Mouse (Mus musculus): ENCODE measurements around the gene Usp54.
"Not testable (repeated sequence)": the region's sequence is repeated elsewhere in the genome, so short reads cannot be mapped to it uniquely, and the experiment has no call there.

The Usp54 gene

DNA sequence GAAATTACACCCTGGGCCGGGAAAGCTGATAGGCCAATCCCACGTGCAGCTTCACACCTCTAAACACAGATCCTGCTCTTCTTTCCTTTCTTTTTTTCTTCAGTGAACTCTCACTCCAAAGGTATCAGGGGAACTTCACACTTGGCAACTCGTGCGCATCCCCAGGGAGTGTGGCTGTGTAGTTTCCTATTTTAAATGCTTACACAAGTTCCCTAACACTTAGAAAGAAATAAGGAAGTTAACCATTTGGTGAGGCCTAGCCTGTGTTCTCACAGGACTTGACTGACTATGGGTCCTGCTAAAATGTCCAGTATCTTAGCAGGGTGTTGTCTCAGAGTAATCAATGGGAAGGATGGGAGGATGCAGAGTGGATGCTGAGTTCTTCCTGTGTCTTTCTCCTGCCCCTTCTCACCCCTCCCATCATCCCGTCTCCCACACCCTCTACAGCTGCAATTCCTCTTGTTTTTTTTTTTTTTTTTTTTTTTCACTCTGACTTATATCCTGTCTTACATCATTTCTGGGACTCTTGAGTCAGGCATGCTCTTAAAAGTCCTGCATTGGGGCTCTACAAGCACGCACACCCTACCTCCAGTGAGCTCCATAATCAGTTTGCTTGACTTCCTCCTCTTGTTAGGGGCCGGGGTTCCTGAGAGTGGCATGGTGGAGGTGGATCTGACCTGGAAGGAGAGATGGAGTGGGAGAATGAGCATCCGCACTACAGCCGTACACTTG lies 14.0 kb upstream of the Usp54 start:
- no peak for DNase-seq (ENCODE audit: low spot score in 2 of 2)

DNA sequence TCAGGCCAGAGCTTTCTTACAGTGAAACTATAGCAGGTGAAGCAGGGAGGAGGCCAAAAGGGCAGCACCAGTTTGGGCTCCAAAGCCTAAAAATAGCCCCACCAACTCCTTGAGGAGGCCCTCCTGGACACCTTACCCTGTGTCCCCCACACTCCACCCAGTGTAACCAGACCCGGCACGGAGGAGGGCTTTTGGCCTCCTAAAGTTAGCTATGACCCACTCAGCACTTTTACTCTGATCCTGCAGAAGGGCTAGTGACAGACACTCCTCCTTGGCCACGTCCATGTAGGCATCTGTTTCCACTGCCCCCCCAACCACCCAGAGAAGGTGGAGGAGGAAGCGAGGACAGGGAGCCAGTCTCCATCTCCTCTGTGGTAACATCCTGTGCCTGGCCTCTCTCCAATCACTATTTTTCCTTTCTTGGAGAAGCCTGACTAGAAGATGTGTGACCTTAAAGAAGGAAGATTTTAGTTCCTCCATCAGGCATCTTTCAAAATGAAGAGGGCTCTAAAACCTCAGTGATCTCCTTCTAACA lies 10.9 kb upstream of the Usp54 start:
- no peak for DNase-seq (ENCODE audit: low spot score in 2 of 2)

DNA sequence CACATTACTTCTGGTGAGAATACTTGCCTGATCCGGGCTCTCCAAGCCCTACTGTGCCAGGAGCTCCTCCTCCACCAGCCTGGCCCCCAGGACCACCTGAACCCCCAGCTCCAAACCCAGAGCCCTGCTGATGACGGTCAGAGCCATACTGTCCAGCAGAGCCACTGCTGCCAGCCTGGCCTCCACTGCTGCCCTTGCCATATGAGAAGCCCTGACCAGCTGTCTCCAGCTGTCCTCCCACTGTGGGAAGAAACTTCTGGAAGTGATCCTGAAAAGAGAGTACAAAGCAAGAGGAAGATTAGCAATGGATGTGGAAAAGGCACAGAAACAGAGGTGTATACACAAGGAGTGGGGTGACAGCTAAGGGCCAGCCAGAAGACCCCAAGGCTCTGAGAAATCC lies 10.1 kb upstream of the Usp54 start:
- no peak for DNase-seq (ENCODE audit: low spot score in 2 of 2)

DNA sequence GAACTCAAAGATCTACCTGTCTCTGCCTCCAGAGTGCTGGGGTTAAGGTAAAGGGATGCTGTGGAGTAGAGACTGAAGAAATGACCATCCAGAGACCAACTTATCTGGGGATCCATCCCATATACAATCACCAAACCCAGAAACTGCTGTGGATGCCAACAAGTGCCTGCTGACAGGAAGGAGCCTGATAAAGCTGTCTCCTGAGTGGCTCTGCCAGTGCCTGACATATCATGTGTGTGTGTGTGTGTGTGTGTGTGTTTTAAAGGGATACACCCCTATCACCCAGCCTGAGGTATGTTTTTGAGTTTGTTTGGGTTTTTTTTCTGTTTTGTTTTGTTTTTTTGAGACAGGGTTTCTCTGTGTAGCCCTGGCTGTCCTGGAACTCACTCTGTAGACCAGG lies 5.5 kb upstream of the Usp54 start:
- no peak for DNase-seq (ENCODE audit: low spot score in 2 of 2)

DNA sequence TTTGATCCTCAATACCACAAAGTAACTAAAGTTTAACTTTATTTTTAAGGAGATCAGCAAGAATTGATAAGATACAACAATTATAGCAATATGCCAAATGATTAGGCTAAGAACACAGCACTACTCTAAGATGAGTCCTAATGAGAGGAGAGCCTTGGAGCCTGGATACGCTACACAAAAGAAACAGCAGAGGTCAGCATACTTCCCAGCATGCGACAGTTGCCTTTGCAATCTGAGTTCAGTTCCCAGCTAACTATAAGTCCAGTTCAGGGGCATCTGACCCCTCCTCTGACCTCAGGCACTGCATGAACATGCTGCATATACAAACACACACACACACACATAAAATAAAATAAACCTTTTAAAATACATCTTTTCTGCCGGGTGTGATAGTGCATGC lies 4.7 kb upstream of the Usp54 start:
- no peak for DNase-seq (ENCODE audit: low spot score in 2 of 2)

DNA sequence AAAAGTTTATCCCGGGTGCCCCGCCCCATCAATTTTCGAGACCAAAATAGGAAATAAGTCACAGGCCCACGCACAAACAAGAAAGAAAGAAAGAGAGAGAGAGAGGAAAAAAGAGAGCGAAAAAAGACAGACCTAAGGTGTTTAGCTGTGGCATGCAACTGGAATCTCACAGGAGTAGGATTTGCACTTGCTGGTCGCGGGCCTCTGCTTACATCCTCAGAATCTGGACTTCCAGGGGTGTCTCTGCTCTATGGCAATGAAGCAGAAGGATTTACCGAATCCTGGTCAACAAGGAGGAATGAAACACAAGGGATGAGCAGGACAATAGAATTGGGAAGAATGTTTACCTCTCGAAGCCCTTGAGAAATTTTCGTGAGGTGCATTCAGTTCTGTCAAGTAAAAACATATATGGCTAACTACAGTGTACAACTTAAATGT lies 594 bp upstream of the Usp54 start:
- no peak for DNase-seq (ENCODE audit: low spot score in 2 of 2)

DNA sequence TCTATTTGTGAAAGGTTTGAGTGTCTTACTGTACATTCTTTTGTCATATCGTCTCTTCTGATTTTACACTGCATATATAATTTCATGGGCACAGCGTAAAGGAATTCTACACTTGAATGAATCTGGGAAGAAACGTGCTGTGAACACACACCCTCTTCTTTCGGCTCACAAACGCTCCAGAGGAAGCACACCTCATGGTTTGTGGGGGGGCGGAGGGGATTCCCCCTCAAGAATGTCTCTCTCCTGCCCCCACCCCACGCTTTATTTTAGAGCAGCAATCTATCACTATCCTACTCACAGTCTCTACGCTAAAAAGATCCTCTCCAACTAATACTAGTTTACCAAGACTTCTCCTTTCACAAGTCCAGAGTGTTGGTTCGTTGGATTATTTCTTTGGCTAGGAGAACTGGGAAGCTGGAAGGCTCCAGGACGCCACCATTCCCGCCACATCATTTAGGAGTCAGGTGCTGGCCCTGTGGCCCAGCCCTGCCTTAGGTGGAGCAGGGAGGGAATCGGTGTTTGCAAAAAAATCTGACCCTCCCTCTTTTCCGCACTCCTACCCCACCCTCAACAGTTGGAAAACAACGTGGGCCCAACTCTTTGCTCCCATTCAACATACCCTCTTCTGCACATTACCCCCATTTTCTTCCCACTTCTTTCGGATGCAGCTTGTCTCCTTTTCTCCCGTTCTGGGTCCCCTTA lies 794 bp downstream of the Usp54 start:
- no peak for DNase-seq (ENCODE audit: low spot score in 2 of 2)

DNA sequence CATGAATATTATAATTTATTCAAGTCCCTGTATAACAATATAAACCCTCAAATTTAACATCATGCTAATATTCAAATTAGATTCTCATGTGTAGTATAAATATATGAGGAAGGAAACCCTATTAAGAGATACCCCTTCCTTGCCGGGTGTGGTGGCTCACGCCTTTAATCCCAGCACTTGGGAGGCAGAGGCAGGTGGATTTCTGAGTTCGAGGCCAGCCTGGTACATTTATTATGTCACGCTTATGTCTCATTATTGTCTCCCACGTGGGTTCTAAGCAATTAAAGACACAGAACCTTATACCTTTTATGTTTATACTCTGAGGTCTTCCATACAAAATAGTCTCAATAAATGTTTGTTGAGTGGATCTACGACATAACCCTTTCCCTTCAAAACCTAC lies 2.2 kb downstream of the Usp54 start:
- no peak for DNase-seq (ENCODE audit: low spot score in 2 of 2)

DNA sequence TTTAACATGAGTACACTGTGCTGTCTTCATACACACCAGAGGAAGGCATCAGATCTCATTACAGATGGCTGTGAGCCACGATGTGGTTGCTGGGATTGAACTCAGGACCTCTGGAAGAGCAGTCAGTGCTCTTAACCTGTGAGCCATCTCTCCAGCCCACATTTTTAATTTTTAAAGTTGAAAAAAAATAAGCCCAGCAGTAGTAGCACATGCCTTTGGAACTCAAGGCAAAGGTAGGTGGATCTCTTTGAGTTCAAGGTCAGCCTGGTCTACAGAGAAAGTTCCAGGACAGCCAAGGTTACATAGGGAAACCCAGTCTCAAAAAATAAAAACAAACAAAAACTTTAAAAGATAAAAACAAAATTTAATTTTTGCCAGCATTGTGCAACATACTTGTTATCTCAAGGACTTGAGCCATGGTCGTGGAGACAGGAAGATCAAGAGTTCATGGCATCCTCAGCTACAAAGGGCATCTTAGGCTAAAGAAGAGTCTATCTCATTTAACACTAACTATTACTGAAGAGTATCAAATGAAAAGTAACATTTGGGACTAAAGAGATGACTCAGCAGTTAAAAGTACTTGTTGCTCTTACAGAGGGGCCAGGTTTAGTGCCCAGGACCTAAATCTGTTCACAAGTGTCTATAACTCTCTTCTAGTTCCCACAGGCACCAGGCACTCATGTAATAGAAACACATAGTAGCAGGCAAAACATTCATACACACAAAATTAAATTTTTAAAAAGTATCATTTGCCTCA lies 2.9 kb downstream of the Usp54 start:
- no peak for DNase-seq (ENCODE audit: low spot score in 2 of 2)

DNA sequence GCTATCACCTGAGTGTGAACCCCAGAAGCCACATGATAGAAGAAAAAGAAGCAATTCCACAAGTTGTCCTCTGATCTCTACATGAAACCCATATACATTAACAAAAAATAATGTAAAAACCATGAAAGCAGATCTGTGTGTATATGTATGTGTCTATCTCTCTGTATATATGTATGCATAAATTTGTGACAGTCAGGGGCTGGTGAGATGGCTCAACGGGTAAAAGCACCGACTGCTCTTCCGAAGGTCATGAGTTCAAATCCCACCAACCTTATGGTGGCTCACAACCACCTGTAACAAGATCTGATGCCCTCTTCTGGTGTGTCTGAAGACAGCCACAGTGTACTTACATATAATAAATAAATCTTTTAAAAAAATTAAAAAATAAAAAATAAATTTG lies 3.9 kb downstream of the Usp54 start:
- DNase-seq (ENCODE audit: low spot score in 2 of 2) = not testable (repeated sequence)

DNA sequence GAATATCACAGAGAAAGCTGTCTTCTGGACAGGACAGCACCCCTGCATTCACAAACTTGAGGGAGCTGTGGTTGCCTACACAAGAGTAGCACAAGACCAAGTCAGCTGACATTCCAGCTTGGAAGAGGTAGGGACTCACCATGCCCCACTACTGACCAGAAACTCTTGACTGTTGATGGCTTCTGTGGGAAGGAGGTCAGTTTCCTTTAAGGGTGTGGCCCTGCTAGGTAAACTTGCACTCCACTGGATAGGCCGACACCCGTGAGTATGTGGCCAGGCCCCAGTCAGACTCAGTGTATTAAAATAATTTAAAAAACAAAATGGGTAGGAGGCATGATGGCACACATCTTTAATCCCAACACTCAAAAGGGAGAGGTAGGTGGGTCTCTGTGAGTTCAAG lies 5.3 kb downstream of the Usp54 start:
- no peak for DNase-seq (ENCODE audit: low spot score in 2 of 2)

DNA sequence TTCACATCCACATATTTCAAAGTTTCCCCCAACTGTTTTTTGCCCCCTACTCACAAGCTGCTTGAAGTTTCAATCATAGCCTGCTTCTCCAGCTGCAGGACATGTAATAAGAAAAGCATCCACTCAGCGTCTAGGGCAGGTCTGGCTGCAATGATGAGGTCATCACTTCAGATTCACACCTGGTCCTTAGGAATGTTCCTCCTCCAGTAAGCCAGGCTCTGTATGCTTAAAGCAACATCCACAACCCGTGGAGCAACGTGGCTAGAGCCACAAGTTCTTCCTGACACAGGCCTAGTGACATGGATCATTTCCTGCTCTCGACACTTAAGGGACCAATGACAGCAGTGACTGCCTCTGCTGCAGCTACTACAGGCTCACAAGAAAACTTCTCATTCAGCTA lies 9.6 kb downstream of the Usp54 start:
- DNase-seq (ENCODE audit: low spot score in 2 of 2) = no peak

DNA sequence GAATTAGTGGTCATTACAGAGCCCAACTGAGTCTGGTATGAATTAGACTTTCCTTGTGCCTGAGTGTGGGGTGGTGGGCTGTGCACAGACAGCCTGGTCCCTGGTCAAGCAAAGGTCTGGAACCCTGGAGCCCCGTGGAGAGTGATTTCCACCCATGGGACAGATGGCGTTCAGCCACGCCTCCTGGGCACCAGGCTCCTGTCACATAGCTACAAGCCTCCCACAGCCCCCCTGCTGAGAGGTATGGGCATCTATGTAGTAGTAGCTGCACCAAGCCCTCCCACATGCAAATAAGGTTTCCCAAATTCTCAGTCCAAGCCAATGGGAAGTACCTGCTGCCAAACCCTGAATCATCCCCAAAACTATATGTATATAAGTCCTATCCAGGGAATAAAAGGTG lies 13.9 kb downstream of the Usp54 start:
- no peak for DNase-seq (ENCODE audit: low spot score in 2 of 2)

DNA sequence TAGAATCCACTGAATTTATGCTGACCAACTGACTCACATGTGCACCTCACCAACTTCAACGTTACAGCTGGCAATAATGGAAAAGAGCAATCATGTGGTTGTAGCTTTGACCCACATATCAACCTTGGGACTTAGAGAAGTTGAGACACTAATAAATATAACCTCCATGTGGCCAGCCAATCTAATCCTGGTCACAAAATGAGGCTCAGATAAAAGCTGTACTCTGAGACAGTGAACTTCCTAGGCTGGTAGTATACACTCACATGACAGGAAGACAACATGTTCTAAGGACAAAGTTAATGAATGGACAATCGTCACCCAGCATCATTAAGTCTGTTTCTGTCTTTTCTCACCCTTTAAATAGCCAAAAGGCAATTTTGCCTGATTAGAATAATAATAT lies 14.4 kb downstream of the Usp54 start:
- DNase-seq (ENCODE audit: low spot score in 2 of 2) = no peak

DNA sequence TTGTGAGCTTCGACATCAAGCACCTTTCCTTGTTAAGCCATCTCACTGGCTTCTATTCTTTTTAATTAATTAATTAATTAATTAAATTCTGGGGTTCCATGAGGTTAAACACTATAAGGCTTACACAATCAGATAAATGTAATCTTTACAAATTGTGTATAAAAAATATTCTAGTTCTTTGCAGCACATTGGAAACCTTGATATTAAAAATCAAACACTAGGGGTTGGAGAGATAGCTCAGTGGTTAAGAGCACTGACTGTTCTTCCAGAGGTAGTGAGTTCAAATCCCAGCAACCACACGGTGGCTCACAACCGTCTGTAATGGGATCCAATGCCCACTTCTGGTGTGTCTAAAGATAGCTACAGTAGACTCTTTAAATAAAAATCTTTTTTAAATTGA lies 18.0 kb downstream of the Usp54 start:
- no peak for DNase-seq (ENCODE audit: low spot score in 2 of 2)

DNA sequence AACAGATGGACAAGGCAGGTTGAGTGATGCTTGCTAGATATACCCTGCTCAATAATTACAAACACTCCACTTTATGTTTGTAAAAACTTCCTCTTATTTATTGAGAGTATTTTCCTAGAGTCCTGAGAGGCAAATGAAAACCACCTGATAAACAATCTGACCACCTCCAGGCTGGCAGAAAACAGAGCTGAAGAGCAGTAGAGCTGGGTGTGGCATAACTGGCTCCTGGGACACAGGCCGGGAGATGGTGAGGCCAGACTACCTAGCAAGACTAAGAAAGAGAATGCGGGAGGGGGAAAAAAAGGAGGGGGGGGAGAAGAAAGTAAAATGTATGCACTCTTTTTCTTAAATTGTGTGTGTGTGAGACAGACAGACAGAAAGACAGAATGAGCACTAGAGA lies 18.5 kb downstream of the Usp54 start:
- no peak for DNase-seq (ENCODE audit: low spot score in 2 of 2)

DNA sequence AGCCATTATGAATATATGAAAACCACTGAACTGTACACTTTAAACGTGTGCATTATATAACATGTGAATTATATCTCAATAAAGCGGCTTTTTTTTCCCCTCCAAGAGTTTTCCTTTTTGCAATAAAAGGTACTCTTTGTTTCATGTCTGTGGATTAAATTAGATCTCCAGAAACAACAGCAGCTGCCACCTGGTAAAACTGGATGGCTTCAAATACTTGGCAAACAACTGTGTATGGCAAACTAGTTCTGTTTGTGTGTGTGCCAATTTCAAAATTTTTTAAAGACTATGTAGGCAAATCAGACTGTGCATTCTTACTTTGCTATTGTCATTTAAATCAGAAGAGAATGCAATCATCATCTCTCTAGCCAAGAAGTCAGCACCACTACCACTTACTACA lies 19.0 kb downstream of the Usp54 start:
- DNase-seq (ENCODE audit: low spot score in 2 of 2) = no peak

DNA sequence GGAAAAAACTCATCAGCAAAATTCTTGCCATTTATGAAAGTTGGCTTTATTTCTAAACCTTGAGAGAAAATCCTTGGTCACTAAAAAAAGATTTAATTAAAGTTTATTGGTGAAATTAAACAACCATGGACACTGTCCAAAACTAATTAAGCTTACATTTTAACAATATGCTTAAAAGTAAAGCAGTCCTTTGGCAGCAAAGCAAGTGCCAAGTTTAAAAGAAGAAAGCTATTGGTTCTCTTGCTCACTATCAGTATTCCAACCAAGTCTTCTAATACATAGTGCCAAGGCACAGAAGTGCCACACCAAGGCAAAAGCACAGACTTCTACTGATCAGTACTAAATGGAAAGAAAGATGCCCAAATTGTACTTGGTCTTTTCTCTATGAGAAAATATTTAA lies 21.7 kb downstream of the Usp54 start:
- no peak for DNase-seq (ENCODE audit: low spot score in 2 of 2)

DNA sequence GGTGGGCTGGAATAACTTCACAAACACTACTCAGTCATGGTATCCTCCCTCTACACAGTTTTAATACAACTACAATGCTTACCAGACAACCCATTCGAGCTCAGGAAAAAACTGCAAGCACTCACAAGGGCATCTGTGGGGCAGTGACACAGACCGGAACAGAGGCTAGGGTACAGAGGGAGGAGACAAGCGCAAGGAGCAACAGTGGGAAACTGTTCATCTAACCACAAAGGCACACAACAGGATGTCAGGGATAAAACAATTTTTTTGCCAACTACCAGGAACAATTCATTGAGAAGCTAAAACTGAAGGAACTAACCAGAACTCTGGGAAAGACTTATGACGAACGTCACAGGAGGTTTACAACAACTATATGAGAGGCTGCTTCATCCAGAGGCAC lies 22.7 kb downstream of the Usp54 start:
- no peak for DNase-seq (ENCODE audit: low spot score in 2 of 2)

DNA sequence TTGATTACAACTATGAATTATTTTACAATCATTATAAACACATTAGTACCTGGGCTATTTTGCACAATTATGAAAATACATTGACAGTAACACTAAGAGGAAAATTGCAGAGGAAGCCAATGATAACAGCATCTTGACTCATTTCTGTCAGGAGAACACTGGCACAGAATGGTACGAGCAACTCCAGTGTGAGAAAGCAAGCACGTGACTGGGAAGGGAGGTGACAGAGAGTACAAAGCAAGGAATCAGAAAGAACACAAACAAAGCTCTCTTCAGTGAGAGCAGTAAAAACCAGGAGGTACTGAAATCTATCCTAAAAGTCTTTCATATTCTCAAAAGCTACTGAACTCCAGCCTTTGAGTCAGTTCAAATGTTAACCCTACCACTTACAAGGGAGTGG lies 24.4 kb downstream of the Usp54 start:
- no peak for DNase-seq (ENCODE audit: low spot score in 2 of 2)

DNA sequence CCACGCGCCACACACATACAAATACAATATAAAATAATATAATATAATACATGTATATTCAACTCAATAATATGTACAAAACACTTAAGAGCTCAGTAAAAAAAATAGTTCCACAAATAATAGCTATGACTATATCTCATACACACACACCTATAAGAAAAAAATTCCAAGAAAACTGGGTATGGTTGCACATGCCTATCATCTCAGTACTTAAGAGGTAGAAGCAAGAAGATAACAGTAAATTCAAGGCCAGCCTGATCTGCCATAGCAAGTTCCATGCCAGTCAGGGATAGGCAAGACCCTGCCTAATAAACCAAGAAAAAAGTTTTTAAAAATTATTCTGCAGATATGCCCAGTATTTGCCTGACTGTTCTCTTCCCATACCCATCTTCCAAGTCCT lies 25.8 kb downstream of the Usp54 start:
- no peak for DNase-seq (ENCODE audit: low spot score in 2 of 2)

DNA sequence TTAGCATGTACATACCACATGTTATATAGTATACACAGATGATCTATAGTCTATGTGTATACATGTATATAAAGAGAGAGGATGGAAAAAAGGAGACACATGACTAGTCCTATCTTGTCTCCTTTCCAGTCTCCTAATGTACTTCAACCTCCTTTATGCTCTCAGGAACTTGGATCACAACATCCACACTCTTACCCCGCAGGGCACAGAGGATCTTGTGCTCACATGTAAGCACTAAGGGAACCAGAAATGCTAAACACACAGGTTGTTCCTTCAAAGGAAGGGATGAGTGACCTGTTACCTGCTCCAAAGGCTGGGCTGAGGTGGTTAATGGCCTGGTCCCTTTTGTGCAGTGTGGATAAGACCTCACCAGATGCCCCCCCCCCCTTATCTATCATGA lies 28.0 kb downstream of the Usp54 start:
- no peak for DNase-seq (ENCODE audit: low spot score in 2 of 2)

DNA sequence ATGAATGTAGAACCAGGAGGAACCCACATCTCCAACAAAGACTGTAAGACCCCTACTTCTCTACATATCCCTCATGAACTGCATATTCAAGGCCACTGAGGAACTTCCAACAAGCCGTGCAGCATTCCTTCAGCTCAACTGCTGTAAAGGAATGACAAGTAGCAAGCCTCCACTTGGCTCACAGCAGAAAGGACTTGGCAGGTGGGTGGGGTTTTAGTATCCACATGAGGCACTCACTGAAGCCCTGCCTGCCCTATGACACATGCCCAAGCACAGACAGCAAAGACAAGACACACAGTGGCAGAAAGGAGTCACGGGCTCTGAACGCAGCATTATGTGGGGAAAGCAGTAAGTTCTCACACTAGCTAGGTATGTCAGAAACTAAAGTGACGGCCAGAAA lies 30.7 kb downstream of the Usp54 start:
- no peak for DNase-seq (ENCODE audit: low spot score in 2 of 2)
